Mouse (Mus musculus) hindbrain, embryonic 11.5 days (tissue): ENCODE data around the gene Ppwd1. TPM values are rescaled to one million over a fixed set of nuclear protein-coding genes. Genes with fewer than 3 reads are reported as not detected.
"Not testable (repeated sequence)": the region's sequence is repeated elsewhere in the genome, so short reads cannot be mapped to it uniquely, and the experiment has no call there.

Experiments used
- ATAC-seq: fragments of 200-750 bp; cut with Nextera tagmentation; 2 replicates; pipeline ENCODE4 v1.8.0; 2017; ENCODE audit warnings: mild to moderate bottlenecking, moderate TSS enrichment, moderate library complexity; ENCODE audit not compliant: low FRiP score
- DNase-seq: peaks from one replicate; pipeline ENCODE4 v3.0.0-alpha.2; 2015; ENCODE audit warnings: low spot score
- H3K27ac ChIP-seq: fragments of 300-500 bp; sonication (generic); 2 replicates; pipeline ENCODE4 v1.5.1; 2014; ENCODE audit warnings: mild to moderate bottlenecking, low read depth, low read length
- H3K27me3 ChIP-seq: fragments of 300-500 bp; sonication (generic); 2 replicates; pipeline ENCODE4 v1.6.1; 2014; ENCODE audit warnings: mild to moderate bottlenecking, low read length, moderate library complexity, mixed read lengths; ENCODE audit not compliant: control insufficient read depth, insufficient read depth
- H3K36me3 ChIP-seq: fragments of 300-500 bp; sonication (generic); 2 replicates; pipeline ENCODE4 v1.6.1; 2014; ENCODE audit warnings: mild to moderate bottlenecking, low read length, moderate library complexity, mixed read lengths; ENCODE audit not compliant: control insufficient read depth, insufficient read depth
- H3K4me1 ChIP-seq: fragments of 300-500 bp; sonication (generic); replicated peaks from 2 replicates; pipeline ENCODE4 v1.6.1; 2014; ENCODE audit warnings: low read length, mixed read lengths; ENCODE audit not compliant: control insufficient read depth, insufficient read depth
- H3K4me2 ChIP-seq: fragments of 300-500 bp; sonication (generic); replicated peaks from 2 replicates; pipeline ENCODE4 v1.6.1; 2014; ENCODE audit warnings: mild to moderate bottlenecking, low read depth, low read length
- H3K4me3 ChIP-seq: fragments of 300-500 bp; sonication (generic); 2 replicates; pipeline ENCODE4 v1.5.1; 2014; ENCODE audit warnings: low read depth, low read length
- H3K9ac ChIP-seq: fragments of 300-500 bp; sonication (generic); 2 replicates; pipeline ENCODE4 v1.6.1; 2014; ENCODE audit warnings: low read depth, low read length
- H3K9me3 ChIP-seq: fragments of 300-500 bp; sonication (generic); 2 replicates; pipeline ENCODE4 v1.6.1; 2016; ENCODE audit warnings: low read length; ENCODE audit not compliant: control insufficient read depth
- WGBS: fragments of 180-500 bp; shearing (Covaris S2); extraction: QIAGEN DNeasy Blood & Tissue Kit; methylation state at CpG from one replicate; pipeline ENCODE4 v1.1.7; 2014; 5-methylcytosine and 5-hydroxymethylcytosine counted together
- polyA plus RNA-seq: library from polyadenylated mRNA; unstranded; fragments of >200 nt; fragmentation: Nextera tagmentation; extraction: Ambion mirVana; gene quantifications from 2 replicates; pipeline ENCODE4 v1.2.1, GENCODE M21; 2014

The Ppwd1 gene
- polyA plus RNA-seq: 13.2 and 13.4 TPM in 2 replicates

DNA sequence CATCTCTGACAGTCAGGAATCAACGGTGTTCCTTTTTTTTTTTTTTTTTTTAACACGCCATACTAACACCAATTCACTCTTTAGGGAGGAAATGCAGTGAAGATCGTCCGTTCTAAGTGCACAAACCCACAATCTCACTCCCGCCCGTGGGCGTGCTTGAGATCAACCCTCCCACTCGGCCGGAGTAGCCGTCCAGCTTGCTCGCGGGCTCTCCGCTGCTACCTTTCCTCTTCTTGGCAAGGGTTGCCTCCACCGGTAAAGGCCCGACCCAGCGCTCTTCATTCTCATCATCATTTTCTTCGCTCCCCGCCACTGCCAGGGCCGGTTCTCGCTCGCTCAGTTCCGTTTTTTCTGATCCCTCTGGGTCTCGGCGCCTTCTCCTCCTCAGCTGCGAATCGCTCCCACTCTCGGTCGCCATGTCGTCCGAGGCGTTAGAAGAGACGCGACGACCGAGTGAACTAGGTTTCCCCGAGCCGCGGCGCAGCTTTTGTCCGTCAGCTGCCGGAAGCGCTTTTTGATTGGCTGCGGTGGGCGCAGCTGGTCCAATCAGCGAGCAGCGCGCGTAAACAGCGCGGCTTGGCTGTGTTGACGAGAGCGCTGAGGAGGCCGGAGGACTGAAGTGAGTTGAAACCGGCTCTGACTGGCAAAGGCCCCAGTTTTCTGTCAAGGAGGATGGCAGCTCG is at the start of gene Ppwd1, which contains the start of gene Cenpk:
Ppwd1 (minus strand) TSS at position 460 of the 683 bp plus-strand sequence.
Cenpk (plus strand) TSS at position 228 of the 683 bp plus-strand sequence.
- peak; percentile 98 for DNase-seq
- Histone ChIP-seq H3K9ac (peak within 1 kb of the TSS; percentile 83), H3K27ac (peak within 1 kb of the TSS; percentile 86; the same call in 1 of the 2 replicates), H3K4me1 (no peaks in the 10 kb centered on the region), H3K27me3 (no peaks in the 10 kb centered on the region), H3K4me3 (peak within 1 kb of the TSS; percentile 83), H3K4me2 (peak within 1 kb of the TSS; percentile 71), H3K9me3 (no peaks in the 10 kb centered on the region), H3K36me3 (no peaks in the 10 kb centered on the region)
- under 1% methylated on average over 55 of the region's 55 CpGs for WGBS
- ATAC-seq: peak; percentile 99

DNA sequence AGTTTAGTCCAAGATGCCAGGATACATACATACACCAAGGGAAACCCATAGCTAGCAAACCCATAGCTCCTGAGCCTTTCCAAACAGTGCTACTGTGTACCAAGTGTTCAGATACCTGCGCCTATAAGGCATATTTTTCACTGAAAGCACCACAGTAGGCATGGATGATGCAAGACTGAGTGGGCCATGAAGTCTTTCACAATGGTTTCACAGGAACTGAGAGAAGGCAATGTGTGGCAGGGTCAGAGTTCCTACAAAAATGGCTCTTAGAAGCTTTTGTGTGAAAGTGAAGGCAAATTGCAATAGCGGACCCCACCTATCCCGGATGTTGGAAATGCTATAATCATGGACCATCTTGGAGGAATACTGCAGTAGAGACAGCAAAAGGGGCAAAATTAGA is 30.4 kb upstream of the Ppwd1 start:
- ATAC-seq (no peak), DNase-seq (no peak)
- Histone ChIP-seq H3K9ac (no peak overlapping the region), H3K27me3 (no peaks in the 10 kb centered on the region), H3K4me2 (no peak overlapping the region), H3K4me1 (no peaks in the 10 kb centered on the region), H3K9me3 (no peaks in the 10 kb centered on the region), H3K4me3 (no peak overlapping the region), H3K27ac (no peak overlapping the region), H3K36me3 (no peaks in the 10 kb centered on the region)
- WGBS: 95% methylated on average over 3 of the region's 3 CpGs

DNA sequence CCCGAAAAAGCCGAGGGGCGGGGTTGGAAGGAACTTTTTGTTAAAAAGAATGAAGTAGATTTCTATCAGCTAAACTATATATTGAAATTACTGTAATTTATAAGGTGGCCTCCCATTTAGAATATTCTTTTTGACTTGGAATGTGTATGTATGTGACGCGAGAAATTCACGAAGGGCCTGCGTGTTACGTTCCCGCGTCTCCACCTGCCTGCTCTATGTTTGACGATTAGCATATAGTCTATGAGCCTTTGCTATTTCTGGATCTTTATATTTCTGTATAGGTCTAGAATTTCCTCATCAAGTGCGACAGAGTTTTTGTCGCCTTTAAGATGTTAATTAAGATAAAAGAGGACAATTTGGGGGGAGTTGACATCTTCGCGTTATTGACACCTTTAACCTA is 538 bp upstream of the Ppwd1 start:
- ATAC-seq: peak; percentile 65
- 7% methylated on average over 15 of the region's 15 CpGs for WGBS
- Histone ChIP-seq H3K4me2 (peak overlapping the region; percentile 50), H3K27ac (no peak overlapping the region), H3K4me3 (peak overlapping the region; percentile 83), H3K9ac (peak overlapping the region; percentile 54; the same call in 1 of the 2 replicates), H3K27me3 (no peaks in the 10 kb centered on the region), H3K9me3 (no peaks in the 10 kb centered on the region), H3K36me3 (no peaks in the 10 kb centered on the region), H3K4me1 (no peaks in the 10 kb centered on the region)
- DNase-seq: no peak

- ATAC-seq (no peak), DNase-seq (no peak)
- Histone ChIP-seq H3K4me3 (peak overlapping the region; percentile 83), H3K27me3 (no peaks in the 10 kb centered on the region), H3K9ac (peak overlapping the region; percentile 83), H3K9me3 (no peaks in the 10 kb centered on the region), H3K4me1 (no peaks in the 10 kb centered on the region), H3K4me2 (peak overlapping the region; percentile 71), H3K27ac (no peak overlapping the region), H3K36me3 (no peaks in the 10 kb centered on the region)
- WGBS: 75% methylated on average over 3 of the region's 3 CpGs
These were observed 1.2 kb downstream of the Ppwd1 start for GRCm38 (mm10) chr13:104227478-104227877.

DNA sequence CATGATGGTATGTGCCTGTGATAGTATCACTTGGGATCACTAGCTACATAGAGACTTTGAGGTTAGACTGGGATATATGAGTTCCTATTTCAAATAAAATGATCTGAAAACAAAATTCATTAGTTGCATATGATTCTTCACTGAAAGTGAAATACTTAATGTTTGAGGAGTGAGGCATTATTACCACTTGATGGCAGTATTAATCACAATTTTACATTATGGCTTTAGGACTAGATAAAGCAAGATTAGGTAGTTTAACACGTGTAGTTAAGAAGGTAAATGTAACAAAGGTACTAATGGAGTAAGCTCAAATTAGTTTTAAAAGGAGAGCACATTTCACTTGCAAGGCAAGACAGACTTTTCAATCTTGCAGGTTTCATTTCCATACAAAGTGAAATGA is 24.3 kb downstream of the Ppwd1 start:
- Histone ChIP-seq H3K9me3 (no peaks in the 10 kb centered on the region), H3K4me2 (no peak overlapping the region), H3K27me3 (no peaks in the 10 kb centered on the region), H3K4me3 (no peak overlapping the region), H3K9ac (no peak overlapping the region), H3K27ac (no peak overlapping the region), H3K36me3 (no peaks in the 10 kb centered on the region), H3K4me1 (no peaks in the 10 kb centered on the region)
- DNase-seq (peak; percentile 3), ATAC-seq (no peak)
- 71% methylated on average over 1 of the region's 1 CpGs for WGBS

DNA sequence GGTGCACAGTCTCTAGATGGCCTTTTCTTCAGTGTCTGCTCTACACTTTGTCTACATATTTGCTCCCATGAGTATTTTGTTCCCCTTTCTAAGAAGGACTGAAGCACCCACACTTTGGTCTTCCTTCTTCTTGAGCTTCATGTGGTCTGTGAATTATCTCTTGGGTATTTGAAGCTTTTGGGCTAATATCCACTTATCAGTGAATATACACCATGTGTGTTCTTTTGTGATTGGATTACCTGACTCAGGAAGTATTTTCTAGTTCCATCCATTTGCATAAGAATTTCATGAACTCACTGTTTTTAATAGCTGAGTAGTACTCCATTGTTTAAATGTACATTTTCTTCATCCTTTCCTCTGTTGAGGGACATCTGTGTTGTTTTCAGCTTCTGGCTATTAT is 32.8 kb downstream of the Ppwd1 start:
- not testable (repeated sequence) for H3K4me2 ChIP-seq, ATAC-seq, H3K9ac ChIP-seq, H3K4me1 ChIP-seq, H3K9me3 ChIP-seq, H3K27me3 ChIP-seq, H3K36me3 ChIP-seq, H3K27ac ChIP-seq, DNase-seq, H3K4me3 ChIP-seq

- H3K4me3 ChIP-seq: no peak overlapping the region
- ATAC-seq (no peak), DNase-seq (no peak)
- no peaks in the 10 kb centered on the region for H3K9me3 ChIP-seq
- H3K27me3 ChIP-seq: no peaks in the 10 kb centered on the region
- no peak overlapping the region for H3K9ac ChIP-seq
- H3K27ac ChIP-seq: no peak overlapping the region
- no peaks in the 10 kb centered on the region for H3K4me1 ChIP-seq
- H3K4me2 ChIP-seq: no peak overlapping the region
- H3K36me3 ChIP-seq: no peaks in the 10 kb centered on the region
- 90% methylated on average over 4 of the region's 4 CpGs for WGBS
These were observed 41.3 kb downstream of the Ppwd1 start for GRCm38 (mm10) chr13:104187357-104187756.

- Histone ChIP-seq H3K9me3 (no peaks in the 10 kb centered on the region), H3K4me3 (peak overlapping the region; percentile 78), H3K27me3 (no peaks in the 10 kb centered on the region), H3K27ac (peak overlapping the region; percentile 61; the same call in 1 of the 2 replicates), H3K36me3 (no peaks in the 10 kb centered on the region), H3K4me2 (peak overlapping the region; percentile 62), H3K9ac (peak overlapping the region; percentile 79), H3K4me1 (no peaks in the 10 kb centered on the region)
- ATAC-seq (peak; percentile 2; the same call in 1 of the 2 replicates), DNase-seq (no peak)
- 23% methylated on average over 13 of the region's 13 CpGs for WGBS
These were observed 49.3 kb downstream of the Ppwd1 start for GRCm38 (mm10) chr13:104179176-104179888.
